Mouse (Mus musculus): Measurements from ENCODE around the gene Armt1.

DNA sequence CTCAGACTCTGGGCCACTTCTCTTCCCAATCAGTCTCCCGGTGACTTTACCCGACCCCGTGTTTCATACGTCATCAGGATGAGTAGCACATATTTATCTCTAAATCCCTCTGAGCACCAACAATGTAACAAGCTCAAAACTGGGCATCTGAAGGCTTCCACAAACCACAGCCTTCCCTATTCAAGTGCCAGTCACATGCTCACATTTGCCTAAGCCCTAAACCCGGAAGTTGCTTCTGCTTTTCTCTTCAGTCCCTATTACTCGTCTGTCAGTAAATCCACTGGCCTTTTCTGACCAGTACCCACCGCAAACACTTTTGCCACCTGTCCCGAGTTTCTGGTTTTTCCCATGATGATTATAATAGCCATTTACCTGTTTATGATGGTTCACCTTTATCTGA is 1.9 kb upstream of the Armt1 start:
- TF ChIP-seq CTCF (conservative IDR thresholded peaks at IDR 0.05; ENCODE audit: insufficient read depth, insufficient read length, low read depth, low read length) (no peak), POLR2A (IDR thresholded peaks at IDR 0.05; ENCODE audit: low read depth, low read length) (no peak)
